Mouse (Mus musculus) kidney, postnatal 10 days (tissue): ENCODE measurements at regions not wholly inside any gene's neighbourhood (a gene's known extent, or its start where the extent isn't known, plus 50 kb on each side); places are given as distances from the start of the nearest gene placed in this dataset.

ENCODE experiments used
- DNase-seq: peaks from one replicate; pipeline ENCODE4 v3.0.0; 2021; ENCODE audit warnings: mixed read lengths

DNA sequence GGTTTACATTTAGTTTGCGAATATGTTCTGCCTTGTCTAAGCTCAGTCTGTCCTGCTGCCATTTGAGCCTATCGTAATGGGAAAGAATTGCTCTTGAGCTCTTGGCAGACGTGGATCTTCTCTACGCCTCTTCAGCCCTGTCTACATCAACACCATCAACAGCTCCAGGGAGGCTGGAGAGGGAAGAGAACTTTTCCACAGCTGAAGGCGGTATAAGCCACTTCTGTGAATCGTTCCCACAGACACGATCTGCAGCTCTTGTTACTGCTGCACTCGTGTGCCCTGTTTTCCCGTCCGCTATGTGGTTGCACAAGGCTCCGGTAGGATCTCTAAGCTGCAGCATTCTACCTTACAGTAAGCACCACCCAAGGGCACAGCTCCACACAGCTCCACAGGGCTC, 128.5 kb upstream of the Cadm1 start:
- DNase-seq: no peak

DNA sequence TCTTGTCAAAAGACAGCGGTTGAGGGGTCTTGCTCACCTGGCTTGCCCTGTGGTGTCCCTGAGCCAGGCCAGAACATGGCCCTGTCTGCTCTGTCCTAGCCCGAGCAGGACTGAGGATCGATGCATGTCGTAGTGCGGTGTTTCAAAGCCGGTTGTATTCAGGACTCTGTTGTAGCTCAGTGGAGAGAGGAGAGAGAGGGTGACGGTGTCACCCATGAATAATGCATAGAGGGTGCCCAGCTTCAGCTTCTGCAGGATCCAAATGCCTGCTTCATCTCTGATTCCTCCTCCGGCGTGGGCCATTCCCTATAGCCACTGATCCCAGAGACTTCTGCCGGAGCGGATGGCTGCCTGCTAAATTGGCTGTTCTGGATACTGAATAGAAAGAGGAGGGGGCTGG, 126.7 kb upstream of the Cadm1 start:
- DNase-seq: no peak

DNA sequence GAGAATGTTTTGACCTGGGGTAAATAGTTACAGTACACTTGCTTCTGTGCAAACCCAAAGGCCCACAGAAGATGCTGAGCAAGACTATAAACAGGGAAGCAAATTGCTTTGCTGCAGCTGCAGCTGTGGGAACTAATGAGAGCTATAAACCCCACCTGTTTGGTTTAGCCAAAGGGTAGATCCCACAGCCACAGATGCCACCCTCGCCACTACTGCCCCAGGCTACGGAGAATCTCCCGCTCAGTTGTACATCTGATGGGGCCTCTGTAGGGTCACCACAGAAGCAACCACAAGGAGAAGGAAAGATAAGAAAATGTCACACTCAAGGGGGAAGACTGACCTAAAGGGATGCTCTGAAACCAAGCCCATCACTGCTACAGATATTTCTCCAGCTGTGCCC, 125.2 kb upstream of the Cadm1 start:
- no peak for DNase-seq

DNA sequence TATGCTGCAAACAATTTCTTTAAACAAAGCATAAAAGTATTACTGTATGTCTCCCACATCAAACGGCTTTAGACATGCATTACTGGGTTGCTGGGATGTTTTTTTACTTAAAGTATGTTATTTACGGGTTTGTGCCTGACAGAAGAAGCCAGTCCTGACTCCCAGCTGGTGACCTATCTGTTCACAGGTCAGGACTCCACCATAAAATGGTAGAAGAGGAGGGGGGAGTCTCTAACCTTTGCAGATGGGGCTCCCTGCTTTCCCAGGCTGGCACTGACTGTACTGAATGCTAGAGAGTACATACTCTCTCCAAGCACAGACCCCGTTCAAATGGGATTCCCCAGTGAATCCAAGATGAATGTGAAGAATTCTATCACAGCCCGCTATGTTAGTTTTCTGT, 124.4 kb upstream of the Cadm1 start:
- DNase-seq: no peak

DNA sequence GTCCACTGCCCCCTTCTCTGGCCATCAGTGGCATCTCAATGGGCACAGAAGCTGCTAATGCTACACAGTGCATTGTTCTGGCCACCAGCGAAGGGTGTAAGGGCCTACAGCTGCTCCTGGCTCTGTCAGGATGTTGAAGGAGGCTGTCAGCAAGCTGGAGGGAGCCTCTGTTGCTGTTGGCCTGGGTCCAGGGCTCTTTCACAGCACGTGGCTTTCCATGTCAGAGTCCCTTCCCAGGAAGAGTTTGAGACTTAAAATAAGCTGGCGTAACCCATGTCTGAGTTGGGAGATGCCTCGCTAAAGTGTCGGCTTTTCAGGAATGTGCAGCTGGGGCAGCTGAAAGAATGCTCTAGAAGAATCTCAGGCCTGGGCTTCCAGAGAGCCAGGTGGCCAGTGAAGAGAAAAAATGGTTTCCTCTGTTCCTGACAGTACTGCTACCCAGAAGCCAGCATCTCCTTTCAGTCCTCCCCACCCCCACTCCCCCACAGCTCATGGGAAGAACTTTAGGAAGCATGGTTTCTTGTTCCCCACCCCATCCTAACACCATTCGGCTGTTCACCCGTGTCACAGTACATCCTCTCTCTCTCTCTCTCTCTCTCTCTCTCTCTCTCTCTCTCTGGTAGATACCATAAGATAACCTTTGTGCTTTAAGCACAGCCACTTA, 122.8 kb upstream of the Cadm1 start:
- peak; percentile 91 for DNase-seq

- no peak for DNase-seq
These were observed 121.9 kb upstream of the Cadm1 start for GRCm38 (mm10) chr9:47408061-47408460.

GRCm38 (mm10) chr9:47409579-47409978, 120.4 kb upstream of the Cadm1 start:
- DNase-seq: no peak

- no peak for DNase-seq
These were observed 117.2 kb upstream of the Cadm1 start for GRCm38 (mm10) chr9:47412786-47413185.

- no peak for DNase-seq
These were observed 115.5 kb upstream of the Cadm1 start for GRCm38 (mm10) chr9:47414350-47414988.

GRCm38 (mm10) chr9:47422151-47422599, 107.8 kb upstream of the Cadm1 start:
- peak; percentile 80 for DNase-seq

DNA sequence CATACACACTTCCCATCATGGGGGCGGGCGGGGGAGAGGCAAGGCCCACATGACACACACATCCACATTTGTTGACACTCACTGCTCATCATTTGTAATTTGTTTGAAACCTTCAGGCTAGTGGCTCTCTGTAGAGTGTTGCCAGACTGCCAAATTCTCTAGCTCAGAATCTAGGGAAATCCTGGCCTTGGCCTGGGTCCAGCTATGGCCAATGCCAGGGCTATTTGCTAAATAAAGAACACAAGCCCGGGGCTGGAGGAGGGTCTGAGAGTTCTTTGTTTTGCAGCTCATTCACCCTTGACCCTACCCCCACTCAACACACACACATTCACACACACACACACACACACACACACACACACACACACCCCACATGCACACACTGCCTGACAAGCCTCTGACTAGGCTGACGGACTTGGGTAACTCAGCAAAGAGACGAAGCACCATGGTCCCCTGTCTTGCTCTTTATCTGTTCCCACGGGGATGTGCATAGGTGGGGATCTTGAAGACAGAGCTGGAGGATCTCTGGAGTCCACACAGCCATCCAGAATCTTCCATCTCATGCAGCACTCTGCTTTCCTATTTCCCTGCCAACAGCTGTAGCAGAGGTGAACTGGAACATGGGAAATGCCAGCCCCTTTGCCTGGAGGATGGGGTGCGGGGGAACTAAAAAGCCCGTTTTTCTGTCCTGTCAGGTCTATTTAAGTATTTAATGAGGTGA, 107.1 kb upstream of the Cadm1 start:
- DNase-seq: peak; percentile 79

DNA sequence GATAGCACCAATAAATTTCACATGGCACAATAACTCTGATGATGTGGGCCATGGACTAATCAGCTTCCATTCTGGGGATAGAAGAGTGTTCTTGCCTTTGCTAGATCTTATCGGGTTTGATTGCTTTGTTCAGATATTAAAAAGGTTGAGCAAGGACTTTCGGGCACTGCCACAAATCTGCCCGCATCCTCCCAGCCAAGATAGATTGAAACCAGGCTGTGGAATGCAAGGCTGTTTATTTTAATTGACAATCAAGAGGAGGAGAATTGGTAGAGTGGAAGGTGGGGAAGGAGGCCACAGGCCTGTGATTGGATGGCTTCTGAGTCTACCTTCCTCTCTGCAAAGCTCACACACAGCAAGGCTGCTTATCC, 106.5 kb upstream of the Cadm1 start:
- DNase-seq: no peak

DNA sequence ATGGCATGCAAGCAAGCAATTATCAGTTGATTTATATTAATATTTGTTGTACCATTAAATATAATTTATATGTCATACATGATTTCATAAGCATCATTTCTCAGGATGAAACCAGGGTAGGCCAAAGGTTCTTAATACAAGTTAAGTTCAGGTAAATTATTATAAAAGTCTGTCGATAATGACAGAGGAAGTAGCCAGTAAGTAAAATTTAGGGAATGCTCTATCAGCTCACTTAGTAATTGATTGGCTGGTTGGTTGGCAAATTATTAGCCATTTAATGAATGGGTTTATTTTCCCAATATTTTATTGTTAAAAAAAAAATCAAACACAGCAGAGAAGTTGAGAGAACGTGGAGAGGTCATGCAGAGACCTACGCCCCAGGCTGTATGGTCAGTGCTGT, 105.8 kb upstream of the Cadm1 start:
- DNase-seq: no peak

DNA sequence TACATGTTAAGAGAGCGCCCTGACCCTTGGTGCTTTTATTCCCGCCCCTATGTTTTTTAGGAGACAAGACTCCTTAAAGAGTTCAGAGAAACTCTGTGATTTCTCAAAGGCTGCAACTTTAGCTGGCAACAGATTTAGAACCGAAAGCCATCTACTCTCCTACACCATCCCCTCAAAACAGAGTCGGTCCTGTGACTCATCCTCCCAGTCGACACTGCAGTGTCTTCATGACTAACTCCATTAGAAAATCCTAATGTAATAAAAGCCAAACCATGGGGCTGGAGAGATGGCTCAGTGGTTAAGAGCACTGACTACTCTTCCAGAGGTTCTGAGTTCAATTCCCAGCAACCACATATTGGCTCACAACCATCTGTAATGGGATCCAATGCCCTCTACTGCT, 103.3 kb upstream of the Cadm1 start:
- no peak for DNase-seq

- no peak for DNase-seq
These were observed 101.1 kb upstream of the Cadm1 start for GRCm38 (mm10) chr9:47428710-47429341.

DNA sequence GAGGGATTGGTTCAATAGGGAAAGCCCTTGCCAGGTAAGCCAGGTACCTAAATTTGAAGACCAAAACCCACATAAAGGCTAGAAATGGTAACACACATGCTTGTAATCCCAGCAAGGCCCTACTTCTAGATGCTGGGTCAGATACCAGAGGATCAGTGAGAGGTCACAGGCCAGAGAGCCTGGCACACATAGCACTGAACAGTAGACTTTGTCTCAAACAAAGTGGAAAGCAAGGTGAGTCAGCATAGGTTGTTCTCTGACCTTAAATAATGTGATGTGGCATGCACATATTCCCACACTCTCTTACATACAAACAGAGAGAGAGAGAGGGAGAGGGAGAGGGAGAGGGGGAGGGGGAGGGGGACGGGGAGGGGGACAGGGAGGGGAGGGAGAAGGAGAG, 100.3 kb upstream of the Cadm1 start:
- no peak for DNase-seq

DNA sequence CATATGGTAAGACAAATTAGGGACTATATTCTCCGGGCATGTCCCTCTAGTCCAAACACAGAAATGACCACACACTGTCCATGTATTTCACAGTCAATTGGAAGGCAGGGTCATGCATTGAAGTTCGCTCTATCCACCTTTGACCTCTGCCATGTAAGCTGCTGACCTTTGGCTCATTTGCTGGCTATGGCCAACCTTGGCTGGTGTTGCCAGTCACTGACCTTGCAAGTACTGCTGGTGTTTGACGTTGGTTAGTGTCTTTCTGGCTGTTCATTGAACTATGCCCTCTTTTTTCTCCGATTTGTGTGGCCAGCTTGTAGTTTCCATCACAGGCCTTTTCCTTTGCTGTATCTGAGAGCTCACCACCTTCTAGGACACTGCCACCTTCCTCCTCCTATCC, 97.3 kb upstream of the Cadm1 start:
- no peak for DNase-seq

GRCm38 (mm10) chr9:47433185-47433584, 96.8 kb upstream of the Cadm1 start:
- DNase-seq: no peak

DNA sequence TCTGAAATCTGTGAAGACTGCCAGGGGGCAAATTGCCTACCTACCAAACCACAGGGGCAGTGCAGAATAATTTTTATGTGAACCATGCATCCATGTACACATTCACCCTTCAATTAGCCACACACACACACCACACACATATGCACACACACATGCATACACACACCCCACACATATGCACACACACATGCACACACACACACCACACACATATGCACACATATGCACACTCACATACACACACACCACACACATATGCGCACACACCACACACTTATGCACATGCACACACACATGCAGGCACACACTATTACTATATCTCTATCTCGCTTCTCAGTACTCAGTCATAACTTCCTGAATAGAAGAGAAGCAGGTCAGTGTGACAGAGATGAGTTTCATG, 95.9 kb upstream of the Cadm1 start:
- DNase-seq: no peak

GRCm38 (mm10) chr9:47438976-47439375, 91.0 kb upstream of the Cadm1 start:
- DNase-seq: no peak

DNA sequence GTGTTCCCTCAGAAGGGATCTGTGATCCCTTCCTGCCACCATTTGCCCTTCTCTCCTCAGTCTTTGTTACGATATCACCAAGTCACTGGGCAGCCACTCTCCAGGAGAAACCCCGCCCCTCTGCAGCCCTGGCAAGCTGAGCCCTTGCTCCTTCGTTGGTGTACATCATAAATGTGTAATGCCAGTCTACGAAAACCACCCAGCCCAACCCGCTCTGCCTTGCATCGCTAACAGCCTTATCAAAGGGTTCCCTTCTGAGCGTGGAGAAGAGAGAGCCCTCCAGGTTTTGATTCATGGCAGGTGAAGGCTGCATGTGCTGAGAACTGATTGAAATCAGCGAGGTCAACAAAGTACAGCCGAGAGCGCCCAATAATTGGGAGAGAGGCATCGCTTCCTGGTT, 90.5 kb upstream of the Cadm1 start:
- peak; percentile 15 for DNase-seq

DNA sequence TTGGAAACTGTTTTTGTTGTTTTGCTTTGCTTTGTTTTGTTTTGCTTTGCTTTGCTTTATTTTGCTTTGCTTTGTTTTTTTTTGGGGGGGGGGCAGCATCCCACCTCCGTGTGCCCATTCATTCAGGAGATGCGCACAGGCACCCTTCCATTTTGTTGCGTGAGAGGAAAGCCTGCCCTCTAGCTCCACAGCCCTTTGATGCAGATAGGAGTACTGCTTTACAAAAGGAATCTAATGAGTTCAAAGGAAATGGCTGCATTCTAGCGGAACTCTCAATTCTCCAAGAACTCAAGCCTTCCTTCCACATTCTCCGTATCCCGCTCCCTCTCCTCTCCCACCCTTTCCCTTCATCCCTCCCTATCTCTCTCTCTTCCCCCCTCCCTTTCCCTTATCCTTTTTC, 89.8 kb upstream of the Cadm1 start:
- no peak for DNase-seq

GRCm38 (mm10) chr9:47441155-47441554, 88.8 kb upstream of the Cadm1 start:
- DNase-seq: no peak

- DNase-seq: no peak
These were observed 85.8 kb upstream of the Cadm1 start for GRCm38 (mm10) chr9:47444168-47444567.
